Mouse (Mus musculus) myocyte (in vitro differentiated cells): Measurements from ENCODE around the gene Snrnp70.

Experiments used
- E2F4 ChIP-seq: IDR thresholded peaks from one replicate; pipeline ENCODE4 v1.6.1; 2011; ENCODE audit warnings: mild to moderate bottlenecking, control low read depth, moderate library complexity; ENCODE audit not compliant: insufficient read depth
- MAX ChIP-seq: IDR thresholded peaks from one replicate; pipeline ENCODE4 v1.6.1; 2011; ENCODE audit warnings: low read depth, mild to moderate bottlenecking, control low read depth
- POLR2A ChIP-seq: IDR thresholded peaks from one replicate; pipeline ENCODE4 v1.6.1; 2011; ENCODE audit warnings: low read depth, mild to moderate bottlenecking, control low read depth, moderate library complexity; ENCODE audit not compliant: insufficient read length
- REST ChIP-seq: IDR thresholded peaks from one replicate; pipeline ENCODE4 v1.6.1; 2011; ENCODE audit warnings: mild to moderate bottlenecking, control low read depth, moderate library complexity; ENCODE audit not compliant: insufficient read depth, insufficient read length
- SRF ChIP-seq: IDR thresholded peaks from one replicate; pipeline ENCODE4 v1.6.1; 2011; ENCODE audit warnings: low read depth; ENCODE audit not compliant: control insufficient read depth, insufficient read length
- TCF12 ChIP-seq: IDR thresholded peaks from one replicate; pipeline ENCODE4 v1.6.1; 2011; ENCODE audit warnings: mild to moderate bottlenecking, control low read depth; ENCODE audit not compliant: poor library complexity, insufficient read depth, severe bottlenecking
- TCF3 ChIP-seq: IDR thresholded peaks from one replicate; pipeline ENCODE4 v1.6.1; 2011; ENCODE audit warnings: low read depth, control low read depth; ENCODE audit not compliant: insufficient read length

DNA sequence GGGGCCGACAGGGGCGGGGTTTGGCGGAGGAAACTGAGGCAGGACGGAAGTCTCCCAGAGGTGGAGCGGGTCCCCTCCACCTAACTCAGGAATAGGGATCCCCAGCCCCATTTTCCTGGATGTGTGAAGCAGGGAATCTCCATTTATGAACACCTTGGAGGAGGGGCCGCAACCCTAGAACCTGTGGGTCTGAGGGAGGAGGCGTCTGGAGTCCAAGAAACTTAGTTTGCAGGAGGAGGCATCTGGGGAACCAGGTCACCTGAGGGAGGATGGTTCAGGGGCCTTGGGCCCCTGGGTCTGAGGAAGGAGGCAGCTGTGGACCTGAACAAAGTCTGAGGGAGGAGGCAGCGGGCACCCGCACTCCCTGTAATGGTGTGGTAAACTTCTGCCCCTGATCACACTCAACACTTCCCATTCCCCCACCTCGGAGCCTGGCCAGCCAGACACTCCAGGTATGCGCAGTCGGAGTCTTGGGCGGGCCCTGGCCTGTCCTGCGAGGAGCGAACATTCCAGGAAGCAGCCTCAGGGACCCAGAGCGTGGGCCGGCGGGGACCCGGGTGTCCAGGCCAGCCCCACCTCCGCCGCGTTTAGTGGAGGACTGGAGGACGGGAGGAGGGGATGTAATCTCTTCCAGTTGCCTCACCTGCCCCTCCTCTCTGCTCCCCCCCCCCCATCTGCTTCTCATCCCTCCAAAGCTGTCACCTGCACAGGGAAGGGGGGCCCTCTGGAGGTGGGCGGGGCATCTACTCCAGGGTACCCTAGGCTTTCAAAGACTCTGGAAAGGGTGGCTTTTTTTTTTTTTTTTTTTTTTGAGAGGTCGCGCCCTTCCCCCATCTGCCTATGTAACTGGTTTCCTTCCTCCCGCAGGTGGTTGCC lies 18.6 kb upstream of the Snrnp70 start:
- TF ChIP-seq MAX (no peak), E2F4 (no peak), POLR2A (no peak), TCF12 (no peak), TCF3 (no peak), REST (no peak), SRF (no peak)
